Mouse (Mus musculus) frontal cortex, adult 2 months (tissue): ENCODE measurements at regions not wholly inside any gene's neighbourhood (a gene's known extent, or its start where the extent isn't known, plus 50 kb on each side); places are given as distances from the start of the nearest gene placed in this dataset.

ENCODE experiments used
- DNase-seq, 2 experiments: peaks; one replicate each; pipeline ENCODE4 v3.0.0; 2022; ENCODE audit warnings: low spot score in 1 of 2; ENCODE audit errors: extremely low spot score in 1 of 2

- DNase-seq, result no peak
These were observed 85.7 kb upstream of the Rbpj start for GRCm38 (mm10) chr5:53380203-53380602.

GRCm38 (mm10) chr5:53381492-53382199, 84.3 kb upstream of the Rbpj start:
- peak in 1 of 2 experiments; percentile 37 for DNase-seq

GRCm38 (mm10) chr5:53384026-53384425, 81.9 kb upstream of the Rbpj start:
- no peak for DNase-seq

- no peak for DNase-seq
These were observed 80.3 kb upstream of the Rbpj start for GRCm38 (mm10) chr5:53385513-53386148.

- DNase-seq, result no peak
These were observed 72.4 kb upstream of the Rbpj start for GRCm38 (mm10) chr5:53393571-53393970.

GRCm38 (mm10) chr5:53394560-53394959, 71.4 kb upstream of the Rbpj start:
- DNase-seq, result no peak

- DNase-seq, result no peak
These were observed 67.4 kb upstream of the Rbpj start for GRCm38 (mm10) chr5:53398428-53399058.

- no peak for DNase-seq
These were observed 64.9 kb upstream of the Rbpj start for GRCm38 (mm10) chr5:53401093-53401492.

- DNase-seq, result no peak
These were observed 63.9 kb upstream of the Rbpj start for GRCm38 (mm10) chr5:53402022-53402421.

GRCm38 (mm10) chr5:53402619-53403151, 63.3 kb upstream of the Rbpj start:
- no peak for DNase-seq

- DNase-seq, result no peak
These were observed 60.0 kb upstream of the Rbpj start for GRCm38 (mm10) chr5:53405929-53406328.

- DNase-seq, result no peak
These were observed 58.3 kb upstream of the Rbpj start for GRCm38 (mm10) chr5:53407646-53408045.

- no peak for DNase-seq
These were observed 57.7 kb upstream of the Rbpj start for GRCm38 (mm10) chr5:53408235-53408634.

GRCm38 (mm10) chr5:53409740-53410139, 56.2 kb upstream of the Rbpj start:
- DNase-seq, result no peak

- DNase-seq, result no peak
These were observed 53.4 kb upstream of the Rbpj start for GRCm38 (mm10) chr5:53412391-53413075.

- DNase-seq, result no peak
These were observed 52.3 kb upstream of the Rbpj start for GRCm38 (mm10) chr5:53413677-53414076.

GRCm38 (mm10) chr5:53415472-53415871, 50.5 kb upstream of the Rbpj start:
- DNase-seq, result no peak
